Mouse (Mus musculus): Measurements from ENCODE around the gene 2610318N02Rik.
"Not testable (repeated sequence)": the region's sequence is repeated elsewhere in the genome, so short reads cannot be mapped to it uniquely, and the experiment has no call there.

2610318N02Rik gene

GRCm38 (mm10) chr16:17124871-17125520 lies at the start of gene 2610318N02Rik:
2610318N02Rik (minus strand) TSS chr16:17125167.
- peak; percentile 72 to 81 for DNase-seq (ENCODE audit: low spot score in 2 of 2)

DNA sequence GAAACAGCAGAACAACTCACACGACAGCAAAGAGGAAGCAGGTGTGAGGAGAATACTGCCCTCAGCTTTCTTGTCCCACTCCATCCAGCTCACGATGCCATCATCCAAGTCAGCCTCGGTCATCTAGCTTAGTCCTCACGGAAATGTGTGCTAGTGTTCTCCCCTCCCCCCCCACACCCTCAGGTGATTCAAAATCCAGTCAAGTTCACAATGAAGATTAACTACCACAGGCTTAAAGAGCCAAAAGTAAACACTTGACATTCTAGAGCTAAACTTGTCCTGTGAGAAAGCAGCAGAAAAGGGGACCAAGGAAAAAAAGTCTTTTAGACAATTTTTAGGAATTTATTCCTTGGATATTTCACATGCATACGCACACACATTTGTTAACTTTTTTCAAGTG lies 43.1 kb upstream of the 2610318N02Rik start:
- no peak for DNase-seq (ENCODE audit: low spot score in 2 of 2)

DNA sequence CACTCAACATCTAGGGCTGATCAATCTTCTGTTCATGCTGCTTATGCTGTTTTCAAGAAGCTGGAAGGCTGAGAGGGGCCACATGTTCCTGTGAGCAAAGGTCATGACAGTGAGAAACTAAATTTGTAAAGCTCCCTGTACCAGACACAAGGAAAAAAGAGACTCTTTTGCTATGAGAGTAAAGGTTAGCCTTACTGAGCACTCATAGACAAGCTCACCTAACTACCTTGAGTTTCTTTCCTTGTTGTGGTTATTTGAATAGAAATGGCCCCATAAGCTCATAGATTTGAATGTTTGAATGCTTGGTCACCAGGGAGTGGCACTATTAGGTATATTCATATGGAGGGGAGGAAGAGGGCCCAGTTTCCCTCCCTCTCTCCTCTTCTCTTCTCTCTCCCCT lies 42.2 kb upstream of the 2610318N02Rik start:
- no peak for DNase-seq (ENCODE audit: low spot score in 2 of 2)

GRCm38 (mm10) chr16:17165478-17165877 lies 40.5 kb upstream of the 2610318N02Rik start:
- DNase-seq (ENCODE audit: low spot score in 2 of 2), result not testable (repeated sequence)

GRCm38 (mm10) chr16:17154346-17154745 lies 29.4 kb upstream of the 2610318N02Rik start:
- DNase-seq (ENCODE audit: low spot score in 2 of 2), result no peak

DNA sequence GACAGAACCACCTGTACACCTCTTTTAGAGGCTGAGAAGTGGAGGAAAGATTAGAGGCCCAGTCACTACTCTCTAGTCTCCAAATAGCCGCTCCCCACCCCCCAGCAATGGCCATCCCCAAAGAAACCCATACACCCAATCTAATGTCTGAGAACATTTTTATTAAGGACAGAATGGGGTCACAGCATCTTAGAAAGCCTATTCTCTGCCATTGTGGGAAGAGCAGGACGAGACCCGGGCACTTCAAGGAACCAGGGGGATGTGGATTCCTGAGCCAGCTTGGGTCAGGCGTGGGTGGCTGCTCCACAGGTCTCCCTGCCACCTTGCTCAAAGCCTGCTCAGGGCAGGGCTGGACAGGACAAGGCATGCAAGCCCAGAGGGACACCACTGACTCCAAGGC lies 26.9 kb upstream of the 2610318N02Rik start:
- no peak for DNase-seq (ENCODE audit: low spot score in 2 of 2)

- DNase-seq (ENCODE audit: low spot score in 2 of 2), result no peak
Observed at GRCm38 (mm10) chr16:17150520-17151258, 25.7 kb upstream of the 2610318N02Rik start.

GRCm38 (mm10) chr16:17148084-17148483 lies 23.1 kb upstream of the 2610318N02Rik start:
- DNase-seq (ENCODE audit: low spot score in 2 of 2), result no peak

- DNase-seq (ENCODE audit: low spot score in 2 of 2), result peak; percentile 35 to 49
Observed at GRCm38 (mm10) chr16:17147391-17147929, 22.5 kb upstream of the 2610318N02Rik start.

DNA sequence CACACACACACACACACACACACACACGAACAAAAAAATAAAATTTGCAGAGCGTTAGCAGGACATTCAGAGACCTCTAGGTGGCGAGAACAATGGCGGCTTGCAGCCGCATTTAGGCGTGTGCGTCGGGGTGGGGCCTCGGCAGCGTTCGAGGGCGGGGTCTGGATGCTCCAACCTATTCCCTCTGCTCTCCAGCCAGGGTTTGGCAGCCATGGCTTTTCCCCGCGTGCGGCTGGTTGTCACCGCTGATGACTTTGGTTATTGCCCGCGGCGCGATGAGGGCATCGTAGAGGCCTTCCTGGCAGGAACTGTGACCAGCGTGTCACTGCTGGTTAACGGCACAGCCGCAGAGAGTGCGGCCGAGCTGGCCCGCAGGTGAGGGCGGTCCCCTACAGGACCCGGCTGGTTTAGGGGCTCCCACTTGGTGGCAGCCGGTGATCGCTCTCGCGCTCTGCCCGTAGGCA lies 21.8 kb upstream of the 2610318N02Rik start, which contains the start of gene Ccdc116:
Ccdc116 (minus strand) TSS at position 458 of the 464 bp plus-strand sequence.
- peak; percentile 79 for DNase-seq (ENCODE audit: low spot score in 2 of 2)

GRCm38 (mm10) chr16:17144339-17144738 lies 19.4 kb upstream of the 2610318N02Rik start, which contains the start of gene Ydjc:
Ydjc (plus strand) TSS chr16:17144621.
- DNase-seq (ENCODE audit: low spot score in 2 of 2), result no peak

DNA sequence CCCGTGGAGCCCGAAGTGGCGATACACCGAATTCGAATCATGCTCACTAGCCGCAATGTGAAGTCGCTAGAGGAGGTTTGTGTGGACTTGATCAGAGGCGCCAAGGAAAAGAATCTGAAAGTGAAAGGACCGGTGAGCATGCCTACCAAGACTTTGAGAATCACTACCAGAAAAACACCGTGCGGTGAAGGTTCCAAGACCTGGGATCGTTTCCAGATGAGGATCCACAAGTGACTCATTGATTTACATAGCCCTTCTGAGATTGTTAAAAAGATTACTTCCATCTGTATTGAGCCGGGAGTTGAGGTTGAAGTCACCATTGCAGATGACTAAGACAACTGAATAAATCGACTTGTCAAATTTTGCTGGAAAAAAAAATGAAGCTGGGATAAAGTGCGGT lies 12.4 kb upstream of the 2610318N02Rik start:
- DNase-seq (ENCODE audit: low spot score in 2 of 2), result no peak

DNA sequence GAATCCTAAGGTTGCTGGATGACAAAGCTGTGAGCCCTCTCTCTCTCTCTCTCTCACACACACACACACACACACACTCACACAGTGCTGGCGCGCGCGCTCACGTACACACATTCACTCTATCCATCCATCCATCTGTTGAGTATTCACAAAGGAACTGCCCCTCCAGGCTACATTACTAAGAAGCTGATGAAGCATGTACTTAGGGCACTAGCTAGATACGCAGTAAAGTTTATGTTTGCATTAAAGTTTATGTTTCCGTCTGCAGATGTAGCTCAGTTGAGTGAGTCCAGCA lies 7.9 kb upstream of the 2610318N02Rik start:
- DNase-seq (ENCODE audit: low spot score in 2 of 2), result no peak

GRCm38 (mm10) chr16:17132089-17132905 lies 7.3 kb upstream of the 2610318N02Rik start, which contains the start of gene Sdf2l1:
Sdf2l1 (minus strand) TSS chr16:17132383.
- DNase-seq (ENCODE audit: low spot score in 2 of 2), result peak; percentile 98 to 99

DNA sequence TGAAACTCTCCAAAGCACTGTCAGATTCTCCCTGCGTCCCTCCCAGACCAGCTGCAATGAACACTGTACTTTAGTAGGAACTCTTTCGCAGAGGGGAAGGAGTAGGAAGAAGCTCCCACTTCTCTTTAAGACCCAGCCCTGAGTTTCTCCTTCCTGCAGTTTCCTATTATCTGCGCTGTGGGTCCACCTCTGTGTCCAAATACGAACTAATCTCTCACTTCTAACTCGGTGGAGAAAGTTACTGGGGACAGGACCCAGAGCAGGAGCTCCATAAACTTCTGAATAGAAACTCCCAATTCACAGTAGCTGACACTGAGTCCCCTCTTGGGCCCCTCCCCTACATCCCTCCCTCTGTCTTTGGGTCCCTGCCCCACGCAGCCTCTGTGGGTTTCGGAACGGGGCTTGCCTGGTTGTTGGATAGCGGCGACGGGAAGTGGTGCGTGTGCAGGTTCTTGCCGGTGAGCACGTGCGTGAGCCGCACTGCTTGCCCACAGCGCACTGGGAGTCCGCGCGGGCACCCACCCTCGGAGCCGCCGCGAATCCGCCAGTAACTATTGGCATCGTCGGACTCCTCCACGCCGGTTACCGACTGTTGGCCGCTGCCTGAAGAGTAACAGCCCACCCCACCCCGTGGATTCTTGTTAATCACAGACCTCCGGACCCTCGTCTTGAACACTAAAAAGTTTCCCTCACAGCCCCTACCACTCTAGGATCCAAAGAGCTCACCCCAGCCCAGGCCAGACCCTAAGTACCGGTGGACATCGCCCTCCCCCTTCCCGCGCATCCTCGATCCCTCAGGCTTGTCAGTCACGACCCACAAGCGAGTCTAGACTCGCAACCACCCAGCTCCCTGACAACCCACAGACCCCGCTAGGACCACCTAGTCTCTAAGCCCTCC lies 6.5 kb upstream of the 2610318N02Rik start:
- DNase-seq (ENCODE audit: low spot score in 2 of 2), result peak in 1 of 2 experiments; percentile 28

- DNase-seq (ENCODE audit: low spot score in 2 of 2), result peak; percentile 31 to 54
Observed at GRCm38 (mm10) chr16:17127292-17127691, 2.3 kb upstream of the 2610318N02Rik start.

- DNase-seq (ENCODE audit: low spot score in 2 of 2), result no peak
Observed at GRCm38 (mm10) chr16:17124119-17124870, 672 bp downstream of the 2610318N02Rik start.

DNA sequence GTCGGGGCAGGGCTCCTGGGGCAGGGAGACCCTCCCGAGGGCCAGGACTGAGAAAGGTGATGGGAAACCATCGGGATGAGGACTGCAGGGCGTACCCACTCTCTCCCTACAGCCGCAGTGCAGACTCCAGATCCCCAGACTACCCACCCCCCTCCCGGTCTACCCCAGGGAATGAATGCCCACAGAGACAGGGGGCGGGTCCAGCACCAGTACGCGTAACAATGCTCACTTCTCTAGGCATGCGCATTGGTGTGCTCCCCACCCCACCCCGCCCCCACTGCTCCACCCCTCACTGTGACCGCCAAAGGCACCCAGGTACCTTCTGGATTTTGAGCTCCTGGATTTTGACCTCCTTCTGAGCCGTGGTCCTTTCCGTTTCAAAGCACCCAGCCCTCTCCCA lies 3.4 kb downstream of the 2610318N02Rik start:
- no peak for DNase-seq (ENCODE audit: low spot score in 2 of 2)

DNA sequence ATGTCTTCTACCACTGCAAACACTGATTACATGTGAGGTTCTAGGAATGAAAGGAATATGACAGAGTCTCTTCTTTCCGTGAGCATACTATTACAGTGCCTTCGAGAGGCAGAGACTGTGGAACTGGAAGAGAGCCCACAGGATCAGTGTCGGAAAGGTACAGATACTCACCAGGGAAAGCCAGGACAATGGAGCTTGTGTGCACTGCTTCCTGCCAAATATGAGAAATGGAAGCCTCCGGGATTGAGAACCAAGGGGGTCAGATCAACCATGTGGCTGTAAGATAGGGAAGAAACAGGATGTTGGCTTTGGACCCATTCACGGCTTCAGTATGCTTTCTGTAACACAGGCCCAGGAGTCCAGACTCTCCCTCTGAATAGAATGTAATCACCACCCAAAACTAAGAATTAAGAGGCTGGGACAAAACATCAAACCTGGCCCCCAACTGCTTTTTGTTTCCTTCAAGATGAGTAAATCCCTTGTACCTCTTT lies 7.6 kb downstream of the 2610318N02Rik start:
- DNase-seq (ENCODE audit: low spot score in 2 of 2), result no peak

Data from right cerebral cortex, adult 2 months (tissue).